Mouse (Mus musculus) heart, postnatal 0 days (tissue): Measurements from ENCODE around the gene Atp5g2.

ENCODE experiments used
- CTCF ChIP-seq: IDR thresholded peaks from 2 replicates; pipeline ENCODE4 v1.5.1; 2016; ENCODE audit warnings: antibody characterized with exemption, control low read depth, low read depth
- EP300 ChIP-seq: IDR thresholded peaks from 2 replicates; pipeline ENCODE4 v1.6.1; 2016; ENCODE audit warnings: antibody characterized with exemption, low read depth

DNA sequence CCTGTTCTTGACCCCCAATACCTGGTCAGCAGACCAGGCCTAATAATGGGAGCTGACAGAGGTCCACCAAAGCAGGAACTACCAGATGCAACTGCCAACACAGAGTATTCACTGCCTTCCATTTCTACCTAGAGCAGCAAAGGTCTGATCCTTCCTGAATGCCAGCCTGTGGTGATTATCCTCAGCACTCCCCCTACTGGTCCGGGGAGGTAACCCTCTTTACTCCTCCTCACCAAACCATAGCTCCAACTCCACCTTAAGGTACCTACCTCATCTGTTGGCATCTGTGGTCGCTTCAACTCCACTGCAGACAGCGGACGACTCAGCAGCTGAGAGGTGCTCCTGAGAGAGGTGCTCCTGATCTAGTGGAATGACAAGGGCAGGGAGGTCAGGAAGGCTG is 6.7 kb downstream of the Atp5g2 start:
- TF ChIP-seq CTCF (peak; percentile 79), EP300 (no peak)
